Mouse (Mus musculus): ENCODE measurements around the gene Slc17a3.

The Slc17a3 gene

GRCm38 (mm10) chr13:23839308-23839707 lies at the start of gene Slc17a3:
Gene Slc17a3, plus strand, starts transcription at chr13:23839434.
- peak; percentile 10 to 30 for DNase-seq

DNA sequence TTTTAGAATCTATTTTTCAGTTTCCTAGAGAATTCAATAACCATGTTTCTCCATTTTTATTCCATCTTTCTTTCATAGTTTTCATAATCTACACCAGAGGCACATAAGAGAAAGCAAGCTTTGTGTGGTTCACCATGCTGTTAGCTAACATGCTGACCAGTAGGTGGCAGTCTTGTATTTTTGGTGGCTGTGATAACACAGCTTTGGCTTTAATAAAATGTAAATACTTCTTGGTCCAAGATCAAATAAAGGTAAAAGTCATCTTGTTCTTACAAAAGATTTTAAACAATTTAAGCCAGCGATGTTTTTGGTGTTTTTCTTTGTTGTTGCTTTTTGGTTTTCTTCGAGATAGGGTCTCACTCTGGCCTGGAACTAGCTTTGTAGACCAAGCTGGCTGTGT lies 46.7 kb upstream of the Slc17a3 start:
- peak; percentile 56 to 59 for DNase-seq

- no peak for DNase-seq
Observed at GRCm38 (mm10) chr13:23799405-23799804, 39.8 kb upstream of the Slc17a3 start.

DNA sequence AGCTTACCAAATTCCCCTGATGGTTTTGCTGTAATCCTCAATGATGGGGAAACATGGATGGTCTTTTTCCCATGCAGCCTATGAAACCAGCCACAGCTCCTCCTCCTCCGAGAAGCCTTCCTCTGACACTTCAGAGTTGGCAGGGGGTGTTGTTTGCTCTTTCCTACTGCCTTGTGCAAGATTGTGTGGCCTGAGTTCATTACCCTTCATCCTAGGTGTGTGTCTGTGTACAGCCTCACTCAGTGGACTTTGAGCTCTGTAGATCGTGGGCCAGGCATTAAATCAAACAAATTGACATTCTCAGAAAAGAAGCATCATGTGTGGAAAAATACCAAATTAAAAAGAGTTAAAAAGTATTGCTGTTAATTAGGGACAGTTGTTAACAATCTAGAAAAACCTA lies 34.7 kb upstream of the Slc17a3 start:
- no peak for DNase-seq

- peak in 1 of 2 experiments; percentile 6 for DNase-seq
Observed at GRCm38 (mm10) chr13:23806422-23807052, 32.7 kb upstream of the Slc17a3 start, which contains the start of gene Slc17a2. Gene Slc17a2, plus strand, starts transcription at chr13:23806993.

DNA sequence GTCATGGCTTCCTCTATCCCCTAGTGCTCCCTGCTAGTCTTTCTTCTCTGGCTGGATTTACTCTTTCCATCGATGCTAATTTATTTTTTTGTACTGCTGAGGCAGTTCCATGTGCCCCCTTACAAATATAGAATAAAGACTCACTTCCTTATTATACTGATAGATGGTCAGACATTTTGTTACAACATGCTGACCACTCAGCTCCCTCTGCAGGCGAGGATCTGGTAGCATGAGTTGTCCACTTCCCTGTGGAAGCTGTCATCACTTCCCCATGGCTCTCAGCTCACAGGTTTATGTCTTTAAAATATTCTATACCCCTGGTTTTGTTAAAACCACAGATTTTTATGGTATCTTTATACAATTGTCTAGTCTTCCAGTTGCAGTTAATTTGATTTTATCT lies 23.1 kb upstream of the Slc17a3 start:
- no peak for DNase-seq

GRCm38 (mm10) chr13:23820179-23820940 lies 18.9 kb upstream of the Slc17a3 start:
- DNase-seq = no peak

- no peak for DNase-seq
Observed at GRCm38 (mm10) chr13:23822213-23822612, 17.0 kb upstream of the Slc17a3 start.

- no peak for DNase-seq
Observed at GRCm38 (mm10) chr13:23826606-23827005, 12.6 kb upstream of the Slc17a3 start.

DNA sequence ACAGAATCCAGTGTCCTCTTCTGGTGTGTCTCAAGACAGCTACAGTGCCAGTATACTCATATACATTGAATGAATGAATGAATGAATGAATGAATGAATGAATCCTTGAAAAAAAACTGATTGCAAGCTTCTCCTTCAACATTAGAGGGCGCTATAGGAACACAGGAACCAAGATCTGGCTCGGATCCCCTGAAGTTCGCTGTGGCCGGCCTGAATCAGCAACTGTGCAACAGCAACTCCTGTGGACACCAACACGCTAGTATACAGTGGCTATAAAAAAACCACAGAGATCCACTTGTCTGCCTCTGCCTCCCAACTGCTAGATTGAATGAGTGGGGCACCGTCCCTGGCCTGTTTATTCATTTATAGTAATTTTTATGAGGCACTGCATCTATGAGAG lies 6.2 kb upstream of the Slc17a3 start:
- DNase-seq = peak; percentile 36 to 67

DNA sequence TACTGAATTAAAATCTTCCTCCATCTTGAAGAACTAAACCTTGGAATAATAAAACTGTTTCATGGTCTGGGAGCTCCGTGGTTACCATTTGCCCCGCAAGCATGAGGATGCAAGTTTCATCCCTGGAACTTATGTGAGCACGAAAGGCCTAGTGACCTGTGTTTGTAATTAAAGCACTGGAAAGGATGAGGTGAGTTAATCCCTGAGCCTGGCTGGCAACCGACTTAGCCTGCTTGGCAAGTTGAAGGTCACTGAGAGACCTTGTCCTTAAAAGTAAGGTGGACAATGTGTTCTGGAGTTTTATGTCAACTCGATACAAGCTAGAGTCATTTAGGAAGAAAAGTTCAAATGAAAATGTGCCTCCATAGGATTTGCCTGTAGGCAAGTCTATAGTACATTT lies 4.4 kb upstream of the Slc17a3 start:
- DNase-seq = no peak

- no peak for DNase-seq
Observed at GRCm38 (mm10) chr13:23836630-23837029, 2.6 kb upstream of the Slc17a3 start.

DNA sequence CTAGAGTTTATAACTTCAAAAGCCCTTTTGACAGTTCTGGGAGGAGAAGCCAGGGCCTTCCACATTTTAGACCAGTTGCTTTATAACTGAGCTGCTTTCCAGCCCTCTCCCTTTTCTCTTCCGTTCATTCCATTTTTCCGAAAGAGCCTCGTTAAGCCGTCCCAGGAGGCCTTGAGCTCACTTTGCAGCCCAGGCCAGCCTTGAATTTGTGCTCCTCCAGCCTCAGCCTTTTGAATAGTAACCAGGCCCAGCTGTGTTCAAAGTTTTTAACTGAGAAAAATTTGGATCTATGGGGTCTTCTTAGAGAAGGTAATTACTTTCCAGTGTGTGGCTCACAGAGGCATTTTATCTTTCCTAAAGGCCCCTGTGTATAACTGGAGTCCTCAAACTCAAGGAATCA lies 6.6 kb downstream of the Slc17a3 start:
- DNase-seq = no peak

- no peak for DNase-seq
Observed at GRCm38 (mm10) chr13:23849299-23849698, 10.1 kb downstream of the Slc17a3 start.

DNA sequence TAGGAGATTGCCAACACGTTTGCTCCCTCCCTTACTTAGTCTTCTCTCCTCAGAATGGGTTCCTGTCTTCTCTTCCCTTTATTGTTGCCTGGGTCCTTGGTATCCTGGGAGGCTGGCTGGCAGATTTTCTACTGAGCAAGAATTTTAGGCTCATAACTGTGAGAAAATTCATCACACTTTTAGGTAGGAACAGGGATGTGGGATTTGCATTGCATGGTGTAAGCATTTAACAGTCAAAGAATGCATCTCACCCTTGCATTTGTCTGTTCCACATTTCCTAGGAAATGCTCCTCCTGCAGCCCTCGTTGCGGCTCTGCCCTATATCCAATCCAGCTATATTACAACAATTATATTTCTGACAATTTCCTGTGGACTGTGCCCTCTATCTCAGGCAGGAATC lies 17.2 kb downstream of the Slc17a3 start:
- no peak for DNase-seq

GRCm38 (mm10) chr13:23861815-23862214 lies 22.6 kb downstream of the Slc17a3 start:
- no peak for DNase-seq

DNA sequence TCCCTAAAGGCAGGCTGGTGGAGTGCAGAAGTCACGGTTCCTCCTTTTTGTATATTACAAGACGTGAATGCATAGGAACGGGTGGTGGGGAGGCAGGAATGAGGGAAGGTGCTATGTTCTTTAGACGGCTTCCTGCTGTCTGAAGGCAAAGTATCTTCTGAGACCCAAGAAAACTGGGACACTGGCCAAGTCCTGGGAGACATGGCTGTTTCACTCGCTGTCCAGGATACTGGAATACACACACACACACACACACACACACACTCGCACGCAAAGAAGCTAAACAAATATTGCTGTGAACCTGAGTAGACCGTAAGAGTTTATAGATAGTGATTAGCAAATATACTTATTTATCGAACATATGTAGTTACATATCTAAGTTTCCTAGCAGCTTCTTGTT lies 25.5 kb downstream of the Slc17a3 start:
- peak; percentile 18 to 40 for DNase-seq

- DNase-seq = peak; percentile 21 to 47
Observed at GRCm38 (mm10) chr13:23866086-23866710, 27.0 kb downstream of the Slc17a3 start.

GRCm38 (mm10) chr13:23867000-23867399 lies 27.8 kb downstream of the Slc17a3 start:
- no peak for DNase-seq

GRCm38 (mm10) chr13:23867405-23867804 lies 28.2 kb downstream of the Slc17a3 start, which contains the start of gene Slc17a1:
Gene Slc17a1, plus strand, starts transcription at chr13:23867750.
- no peak for DNase-seq

DNA sequence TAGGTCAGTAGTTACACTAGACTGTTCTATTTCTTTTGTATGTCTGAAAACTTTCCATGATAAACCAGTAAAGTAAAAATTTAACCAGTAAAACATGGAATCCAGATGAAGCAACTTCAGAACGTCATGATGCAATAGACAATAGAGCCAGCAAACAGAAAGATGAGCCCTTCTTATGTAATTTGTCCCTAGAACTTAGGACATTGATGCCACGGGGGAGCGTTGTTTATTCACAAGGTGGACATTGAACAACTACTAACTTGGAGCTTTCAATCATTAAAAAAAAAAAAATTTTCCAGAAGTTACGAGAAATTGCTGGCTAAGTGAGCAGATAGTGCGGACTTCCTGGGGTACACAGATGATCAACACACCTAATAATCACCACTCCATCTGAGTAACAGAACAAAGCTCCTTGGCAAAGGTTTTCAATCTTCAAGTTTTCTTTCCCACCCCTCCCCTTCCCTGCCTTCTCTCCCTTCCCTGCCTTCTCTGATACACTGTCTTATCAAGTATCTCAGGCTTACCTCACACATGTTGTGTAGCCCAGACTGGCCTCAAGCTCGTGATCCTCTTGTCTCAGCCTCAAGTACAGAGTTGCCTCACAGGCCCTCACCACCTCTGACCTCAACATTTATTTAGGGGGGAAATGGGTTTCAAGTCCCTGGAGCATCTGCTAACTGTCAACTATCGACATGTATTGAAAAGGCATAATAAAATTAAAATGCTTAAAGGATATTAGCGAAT lies 29.7 kb downstream of the Slc17a3 start:
- no peak for DNase-seq

DNA sequence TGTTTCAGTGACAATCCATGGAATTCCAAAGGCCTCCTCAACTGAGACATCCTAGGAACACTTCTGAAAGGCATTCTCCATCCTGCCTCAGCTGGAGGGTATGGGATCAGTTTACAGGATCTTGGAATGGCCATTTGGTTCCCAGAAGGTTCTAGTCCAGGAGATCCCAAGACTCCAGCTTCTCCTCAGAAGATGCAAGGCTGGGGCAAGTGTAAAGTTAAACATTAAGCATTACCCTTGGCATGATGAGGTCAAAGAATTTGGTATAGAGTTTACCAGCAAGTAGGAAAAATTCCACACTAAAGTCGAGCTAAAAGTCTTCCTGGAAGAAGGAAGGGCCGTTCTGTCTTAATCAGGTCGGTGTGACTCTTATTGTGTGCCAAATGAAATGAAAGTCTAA lies 30.8 kb downstream of the Slc17a3 start:
- no peak for DNase-seq

- no peak for DNase-seq
Observed at GRCm38 (mm10) chr13:23873141-23873540, 33.9 kb downstream of the Slc17a3 start.

Measured in kidney, postnatal 4 days (tissue).